Mouse (Mus musculus): ENCODE data around the gene A2m.

The A2m gene

GRCm38 (mm10) chr6:121635076-121635475, at the start of gene A2m:
A2m (plus strand) TSS chr6:121635376.
- DNase-seq (ENCODE audit: low spot score in 2 of 2): no peak

DNA sequence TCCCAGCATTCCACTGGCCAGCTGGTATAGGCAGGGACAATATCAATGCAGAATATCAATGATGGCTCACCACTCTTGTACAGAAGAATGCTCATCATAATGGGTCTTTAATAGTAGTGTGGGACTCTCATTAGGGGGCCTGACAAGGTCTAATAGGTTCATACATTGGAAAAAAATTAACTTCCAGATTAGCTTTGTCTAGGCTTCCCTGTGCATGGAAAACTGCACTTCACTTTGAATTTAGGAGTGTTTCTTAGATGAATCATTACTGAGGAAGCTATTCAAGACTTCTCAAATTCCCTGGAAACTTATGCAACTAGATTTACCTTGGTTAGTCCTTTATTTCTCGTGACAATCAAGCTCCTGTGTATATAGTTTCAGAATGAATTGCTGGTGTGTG, 45.0 kb upstream of the A2m start:
- DNase-seq (ENCODE audit: low spot score in 2 of 2): no peak

GRCm38 (mm10) chr6:121600927-121601326, 34.2 kb upstream of the A2m start:
- no peak for DNase-seq (ENCODE audit: low spot score in 2 of 2)

DNA sequence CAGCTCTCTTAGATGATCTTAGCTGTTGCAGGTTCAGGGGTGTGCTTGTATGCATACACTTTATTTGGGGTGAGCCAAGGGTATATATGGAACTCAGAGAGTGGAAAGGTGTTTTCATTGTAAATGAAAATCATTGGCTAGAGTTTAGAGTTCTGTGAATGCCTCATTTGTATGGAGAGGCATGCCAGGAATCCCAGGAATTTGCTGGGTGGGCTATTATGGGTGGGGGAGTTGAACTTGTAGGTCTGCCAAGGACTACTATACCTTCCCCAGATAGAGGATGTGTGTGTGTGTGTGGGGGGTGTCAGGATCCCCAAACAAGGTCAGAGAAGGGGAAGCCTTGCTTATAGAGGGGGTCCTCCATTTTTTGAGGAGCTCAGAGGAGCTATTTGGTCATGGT, 27.3 kb upstream of the A2m start:
- DNase-seq (ENCODE audit: low spot score in 2 of 2): no peak

- DNase-seq (ENCODE audit: low spot score in 2 of 2): peak in 1 of 2 experiments; percentile 15
These were observed 23.4 kb upstream of the A2m start for GRCm38 (mm10) chr6:121611796-121612195.

- DNase-seq (ENCODE audit: low spot score in 2 of 2): no peak
These were observed 17.7 kb upstream of the A2m start for GRCm38 (mm10) chr6:121617476-121617875.

DNA sequence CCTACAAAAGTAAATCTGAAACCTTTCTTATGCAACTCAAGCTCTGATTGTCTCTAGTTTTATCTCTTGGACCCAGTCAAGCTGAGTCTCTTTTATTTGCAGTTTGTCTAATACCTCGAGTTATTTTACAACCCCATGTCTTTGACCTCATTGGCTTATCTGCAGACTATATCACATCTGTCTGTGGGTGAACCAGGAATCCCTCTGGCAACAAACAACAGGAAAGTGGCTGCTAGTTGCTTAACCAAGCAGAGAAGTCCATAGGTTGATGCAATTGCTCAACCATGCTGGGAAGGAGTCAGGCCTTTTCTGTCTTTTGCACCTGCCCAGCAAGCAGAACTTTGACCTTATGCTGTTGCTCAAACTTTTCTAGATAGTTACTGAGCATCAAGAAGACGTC, 12.7 kb upstream of the A2m start:
- no peak for DNase-seq (ENCODE audit: low spot score in 2 of 2)

GRCm38 (mm10) chr6:121634520-121634919, 656 bp upstream of the A2m start:
- DNase-seq (ENCODE audit: low spot score in 2 of 2): no peak

GRCm38 (mm10) chr6:121635878-121636371, 749 bp downstream of the A2m start:
- peak in 1 of 2 experiments; percentile 4 for DNase-seq (ENCODE audit: low spot score in 2 of 2)

DNA sequence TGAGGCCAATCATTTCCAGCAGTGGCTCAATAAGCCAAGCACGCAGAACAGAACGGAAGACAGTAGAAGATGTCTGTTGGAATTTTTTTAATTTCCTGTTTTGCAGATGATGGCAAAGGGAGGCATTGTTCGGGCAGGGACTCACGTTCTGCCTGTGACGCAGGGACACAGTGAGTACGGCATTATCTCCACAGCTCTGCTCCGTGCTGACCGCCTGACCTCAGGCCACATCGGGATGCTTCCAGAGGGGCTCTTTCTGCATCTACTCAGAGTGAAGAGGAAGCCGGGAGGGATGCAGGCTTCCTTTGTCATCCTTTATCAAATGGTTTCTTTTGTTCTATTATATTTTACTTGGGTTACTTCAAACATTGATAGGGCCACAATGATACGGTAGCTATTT, 13.3 kb downstream of the A2m start:
- no peak for DNase-seq (ENCODE audit: low spot score in 2 of 2)

All from left cerebral cortex, adult 9 months (tissue).